Mouse (Mus musculus): Measurements from ENCODE around the gene Vax1.

GRCm38 (mm10) chr19:59184000-59184399 lies 14.1 kb upstream of the Vax1 start:
- TF ChIP-seq CTCF (IDR thresholded peaks at IDR 0.05; ENCODE audit: low read depth) (no peak), EP300 (IDR thresholded peaks at IDR 0.05; ENCODE audit: low read depth) (no peak)
